Mouse (Mus musculus): Measurements from ENCODE around the gene Fuca1.
"Not testable (repeated sequence)": the region's sequence is repeated elsewhere in the genome, so short reads cannot be mapped to it uniquely, and the experiment has no call there.

Gene Fuca1

GRCm38 (mm10) chr4:135925341-135925740 lies 4.8 kb downstream of the Fuca1 start:
- DNase-seq, result peak; percentile 36 to 38

DNA sequence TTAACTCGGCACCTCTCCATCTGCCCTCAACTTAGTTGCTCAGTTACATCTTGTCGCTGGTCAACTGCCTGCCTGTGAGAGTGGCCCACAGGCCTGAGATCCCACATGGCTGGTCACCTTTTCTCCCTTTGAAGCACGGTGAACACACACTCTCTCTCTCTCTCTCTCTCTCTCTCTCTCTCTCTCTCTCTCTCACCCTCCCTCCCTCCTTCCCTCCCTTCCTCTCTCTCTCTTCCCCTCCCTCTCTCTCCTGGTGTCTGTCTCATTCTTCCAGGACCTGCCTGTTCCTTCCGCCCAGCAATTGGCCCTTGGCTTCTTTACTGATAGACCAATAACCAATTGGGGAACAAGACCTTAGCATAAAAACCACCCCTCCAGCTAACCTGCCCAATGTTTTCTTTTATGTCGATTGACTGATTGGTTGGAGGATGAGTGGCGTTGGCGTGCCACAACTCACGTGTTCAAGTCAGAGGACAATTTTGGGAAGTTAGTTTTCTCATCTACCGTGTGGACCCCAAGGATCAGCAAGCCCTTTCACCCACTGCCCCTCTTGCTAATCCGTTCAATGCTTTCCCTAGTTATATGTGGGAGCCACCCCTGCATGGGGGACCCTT lies 5.8 kb downstream of the Fuca1 start:
- no peak for DNase-seq

DNA sequence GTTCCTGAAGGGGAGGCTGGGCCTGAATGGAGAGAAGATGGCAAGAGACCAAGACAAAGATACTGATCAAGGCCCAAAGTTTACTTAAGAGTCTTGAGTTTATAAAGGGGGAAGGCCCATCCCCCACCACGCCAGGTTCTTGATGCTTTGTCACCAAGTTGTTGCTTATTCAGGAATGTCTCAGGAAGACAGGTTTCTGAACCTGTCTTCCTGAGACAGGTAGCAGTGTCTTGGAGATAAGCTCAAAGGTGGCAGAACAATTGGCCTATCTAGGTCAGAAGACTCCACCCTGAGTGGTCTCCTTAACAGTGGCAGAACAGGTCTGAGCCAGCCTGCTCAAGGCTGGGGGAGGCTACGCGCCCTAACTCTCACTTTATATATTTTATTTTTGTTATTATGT lies 6.3 kb downstream of the Fuca1 start:
- DNase-seq, result no peak

DNA sequence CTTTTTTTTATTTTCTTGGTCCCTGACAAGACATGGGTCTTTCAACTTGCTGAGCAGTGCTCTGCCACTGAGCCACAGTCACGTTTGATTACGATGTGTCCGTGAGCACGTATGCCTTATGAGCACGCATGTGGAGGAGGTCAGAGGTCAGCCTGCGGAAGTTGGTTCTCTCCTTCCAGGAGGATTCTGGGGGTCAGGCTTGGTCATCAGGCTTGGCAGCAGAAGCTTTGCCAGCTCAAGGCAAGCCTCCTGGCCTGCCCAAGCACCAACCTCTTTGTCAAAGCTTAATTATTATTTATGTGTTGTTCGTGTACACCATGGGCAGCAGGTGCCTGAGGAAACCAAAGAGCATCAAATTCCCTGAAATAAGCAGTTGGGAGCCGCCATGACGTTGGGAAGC lies 7.8 kb downstream of the Fuca1 start:
- DNase-seq, result no peak

GRCm38 (mm10) chr4:135929405-135929804 lies 8.9 kb downstream of the Fuca1 start:
- DNase-seq, result no peak

- no peak for DNase-seq
Observed at GRCm38 (mm10) chr4:135929828-135930227, 9.3 kb downstream of the Fuca1 start.

- DNase-seq, result no peak
Observed at GRCm38 (mm10) chr4:135930239-135930638, 9.7 kb downstream of the Fuca1 start.

DNA sequence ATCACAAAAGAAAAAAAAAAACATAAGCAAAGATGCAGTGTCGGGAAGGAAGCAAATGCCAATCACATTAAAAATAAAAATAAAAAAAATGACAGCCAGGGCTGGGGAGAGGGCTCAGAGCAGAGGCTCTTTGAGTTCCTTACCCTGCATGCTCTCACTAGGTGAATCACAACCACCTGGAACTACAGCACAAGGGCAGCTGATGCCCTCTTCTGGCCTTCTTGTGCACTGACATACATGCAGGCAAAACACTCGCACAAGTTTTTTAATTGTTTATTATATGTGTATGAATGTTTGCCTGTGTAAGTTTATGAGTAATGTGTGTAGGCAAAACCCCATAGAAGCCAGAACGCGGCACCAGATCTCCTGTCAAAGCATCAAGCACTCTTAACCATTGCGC lies 11.3 kb downstream of the Fuca1 start:
- DNase-seq, result peak; percentile 45 to 47

DNA sequence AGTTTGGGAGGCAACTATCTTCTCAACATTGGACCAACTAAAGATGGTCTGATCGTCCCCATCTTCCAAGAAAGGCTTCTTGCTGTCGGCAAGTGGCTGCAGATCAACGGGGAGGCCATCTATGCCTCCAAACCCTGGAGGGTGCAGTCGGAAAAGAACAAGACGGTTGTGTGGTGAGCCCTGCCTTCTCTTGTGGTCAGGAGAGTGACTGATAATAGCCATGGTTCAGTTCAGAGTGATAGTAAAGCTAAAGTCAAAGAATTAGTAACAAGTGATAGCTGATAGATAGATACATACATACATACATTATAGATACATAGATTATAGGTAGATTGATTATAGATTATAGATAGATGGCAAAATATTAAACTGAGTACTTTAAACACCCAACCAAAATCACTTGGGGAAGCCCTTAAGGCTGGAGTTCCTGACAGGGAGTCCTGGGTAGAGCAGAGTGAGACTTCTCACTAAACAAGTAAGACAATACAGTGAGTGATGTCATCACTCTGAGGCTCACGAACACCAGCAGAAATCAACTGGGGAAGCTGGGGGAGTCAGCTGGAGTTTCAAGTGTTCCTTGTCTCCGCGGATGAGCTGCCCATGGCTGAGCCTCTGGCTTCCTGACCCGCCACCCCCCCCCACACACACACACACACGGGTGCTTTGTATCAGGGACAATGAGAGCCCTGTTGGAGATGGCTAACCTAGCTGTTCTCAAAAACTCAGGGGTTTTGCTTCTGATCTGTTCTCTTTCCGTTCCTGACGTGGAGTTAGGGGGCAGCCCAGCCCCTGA lies 14.4 kb downstream of the Fuca1 start:
- DNase-seq, result no peak

DNA sequence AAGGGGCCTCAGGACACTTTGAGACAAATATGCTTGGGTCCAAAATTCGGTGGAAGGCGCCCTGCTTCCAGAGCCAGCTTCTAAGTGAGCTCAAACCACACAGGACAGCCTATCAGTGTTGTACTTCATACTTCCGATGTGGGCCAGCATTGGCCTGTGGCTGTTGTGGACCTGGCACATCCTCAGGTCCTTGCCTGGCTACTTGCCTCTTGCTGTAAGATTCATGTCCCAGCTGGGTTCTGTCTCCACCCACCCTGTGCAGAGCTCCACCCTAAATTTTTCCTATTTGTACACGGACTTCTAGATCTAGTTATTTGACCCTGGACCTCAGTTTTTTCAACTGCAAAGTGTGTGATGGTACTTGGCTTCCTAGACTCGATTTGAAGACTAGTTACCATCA lies 15.0 kb downstream of the Fuca1 start:
- DNase-seq, result no peak

DNA sequence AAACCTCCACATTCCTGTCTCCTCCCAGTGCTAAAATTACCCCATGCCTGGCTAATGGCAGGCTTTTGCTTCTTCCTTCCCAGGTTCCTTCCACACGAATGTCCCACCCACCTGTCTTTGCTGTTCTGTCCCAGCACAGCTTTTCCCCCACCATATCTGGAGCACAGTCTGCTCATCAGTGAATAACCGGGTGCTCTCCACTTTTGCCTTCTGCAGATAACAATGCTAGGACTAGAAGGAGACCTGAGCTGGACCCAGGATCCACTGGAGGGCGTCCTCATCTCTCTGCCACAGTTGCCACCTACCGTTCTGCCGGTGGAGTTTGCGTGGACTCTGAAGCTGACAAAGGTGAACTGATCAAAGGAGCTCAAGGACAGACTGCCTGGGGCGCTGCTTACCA lies 18.3 kb downstream of the Fuca1 start:
- DNase-seq, result no peak

- DNase-seq, result not testable (repeated sequence)
Observed at GRCm38 (mm10) chr4:135941026-135941425, 20.5 kb downstream of the Fuca1 start.

- no peak for DNase-seq
Observed at GRCm38 (mm10) chr4:135942193-135942592, 21.7 kb downstream of the Fuca1 start.

- peak; percentile 38 to 52 for DNase-seq
Observed at GRCm38 (mm10) chr4:135943389-135943788, 22.9 kb downstream of the Fuca1 start.

DNA sequence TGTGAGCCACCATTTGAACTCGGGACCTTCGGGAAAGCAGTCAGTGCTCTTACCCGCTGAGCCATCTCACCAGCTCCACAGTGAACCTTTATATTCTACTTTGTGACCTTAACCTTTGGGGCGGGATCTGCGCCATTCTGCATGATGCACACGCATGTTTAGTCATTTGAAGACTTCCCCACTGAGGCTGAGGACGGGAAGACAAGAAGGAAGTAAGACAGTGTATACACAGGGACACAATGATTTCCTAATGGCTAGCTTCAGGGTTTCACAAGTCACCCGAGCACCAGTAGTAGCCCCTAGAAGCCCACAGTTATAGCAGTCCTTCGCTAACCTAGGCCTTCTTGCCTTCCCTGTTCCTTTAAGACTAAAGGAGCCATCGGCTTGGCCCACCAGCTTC lies 25.2 kb downstream of the Fuca1 start:
- no peak for DNase-seq

- DNase-seq, result peak; percentile 97 to 98
Observed at GRCm38 (mm10) chr4:135946278-135946658, 25.7 kb downstream of the Fuca1 start, which contains the start of gene Hmgcl. TSS of gene Hmgcl (plus strand) at chr4:135946448.

- DNase-seq, result peak; percentile 61 to 68
Observed at GRCm38 (mm10) chr4:135946659-135947301, 26.2 kb downstream of the Fuca1 start.

GRCm38 (mm10) chr4:135948142-135948541 lies 27.6 kb downstream of the Fuca1 start:
- no peak for DNase-seq

- peak in 1 of 2 experiments; percentile 26 for DNase-seq
Observed at GRCm38 (mm10) chr4:135949475-135949874, 28.9 kb downstream of the Fuca1 start.

DNA sequence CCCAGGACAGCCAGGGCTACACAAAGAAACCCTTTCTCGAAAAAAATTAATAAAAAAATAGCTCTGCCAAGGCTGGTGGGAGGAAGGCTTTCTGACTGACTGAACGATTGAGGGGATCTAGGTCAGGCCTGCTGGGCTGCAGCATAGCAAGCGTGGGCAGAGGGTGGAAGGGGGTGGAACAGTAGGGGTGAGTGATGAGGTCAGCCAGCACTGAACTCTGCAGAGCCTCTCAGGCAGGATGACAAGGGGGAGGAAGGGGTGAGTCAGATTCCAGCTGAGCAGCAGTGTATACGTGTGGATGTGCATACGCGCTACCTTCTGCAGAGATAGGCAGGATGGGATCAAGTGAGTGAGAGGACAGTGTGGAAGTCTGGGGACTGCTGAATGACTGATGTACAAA lies 29.4 kb downstream of the Fuca1 start:
- peak; percentile 59 to 61 for DNase-seq

GRCm38 (mm10) chr4:135950365-135950764 lies 29.8 kb downstream of the Fuca1 start:
- peak in 1 of 2 experiments; percentile 36 for DNase-seq

DNA sequence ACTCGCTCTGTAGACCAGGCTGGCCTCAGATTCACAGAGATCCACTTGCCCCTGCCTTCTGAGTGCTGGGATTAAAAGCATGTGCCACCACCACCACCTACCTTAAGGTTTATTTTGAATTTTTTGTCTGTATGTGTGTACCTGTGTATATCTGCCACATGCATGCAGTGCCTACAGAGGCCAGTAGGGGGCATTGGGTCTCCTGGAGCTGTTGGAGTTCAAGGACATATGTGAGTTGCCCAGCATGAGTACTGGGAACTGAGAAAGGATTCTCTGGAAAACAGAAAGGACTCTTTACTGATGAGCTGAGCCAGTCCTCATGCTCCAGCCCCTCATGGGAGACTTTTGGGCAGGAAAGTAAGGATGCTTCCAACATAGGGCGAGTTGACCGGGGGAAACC lies 31.0 kb downstream of the Fuca1 start:
- DNase-seq, result peak in 1 of 2 experiments; percentile 50

GRCm38 (mm10) chr4:135953179-135953578 lies 32.6 kb downstream of the Fuca1 start:
- no peak for DNase-seq

DNA sequence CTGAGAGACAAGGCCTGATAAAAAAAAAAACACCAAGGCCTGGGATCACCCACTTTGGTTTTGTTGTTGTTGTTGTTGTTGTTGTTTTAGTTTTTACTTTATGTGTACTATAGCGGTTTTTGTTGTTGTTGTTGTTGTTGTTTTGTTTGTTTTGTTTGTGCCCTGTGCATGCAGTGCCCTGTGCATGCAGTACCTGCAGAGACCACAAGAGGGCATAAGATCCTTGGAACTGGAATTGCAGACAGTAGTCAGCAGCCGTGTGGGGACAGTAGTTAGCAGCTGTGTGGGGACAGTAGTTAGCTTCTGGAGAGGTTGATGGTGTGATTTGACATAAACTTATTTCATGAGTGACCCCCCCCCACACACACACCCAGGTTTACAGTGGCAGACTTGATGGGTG lies 33.7 kb downstream of the Fuca1 start:
- peak; percentile 86 to 91 for DNase-seq

Measured in cerebellum, postnatal 10 days (tissue).